Mouse (Mus musculus) right cerebral cortex, postnatal 36 days (tissue): ENCODE measurements around the gene Gm28043.
"Not testable (repeated sequence)": the region's sequence is repeated elsewhere in the genome, so short reads cannot be mapped to it uniquely, and the experiment has no call there.

Experiments
- DNase-seq, 2 experiments: peaks; one replicate each; pipeline ENCODE4 v3.0.0; 2022; ENCODE audit warnings: low spot score in 2 of 2, mixed read lengths in 1 of 2

The Gm28043 gene

DNA sequence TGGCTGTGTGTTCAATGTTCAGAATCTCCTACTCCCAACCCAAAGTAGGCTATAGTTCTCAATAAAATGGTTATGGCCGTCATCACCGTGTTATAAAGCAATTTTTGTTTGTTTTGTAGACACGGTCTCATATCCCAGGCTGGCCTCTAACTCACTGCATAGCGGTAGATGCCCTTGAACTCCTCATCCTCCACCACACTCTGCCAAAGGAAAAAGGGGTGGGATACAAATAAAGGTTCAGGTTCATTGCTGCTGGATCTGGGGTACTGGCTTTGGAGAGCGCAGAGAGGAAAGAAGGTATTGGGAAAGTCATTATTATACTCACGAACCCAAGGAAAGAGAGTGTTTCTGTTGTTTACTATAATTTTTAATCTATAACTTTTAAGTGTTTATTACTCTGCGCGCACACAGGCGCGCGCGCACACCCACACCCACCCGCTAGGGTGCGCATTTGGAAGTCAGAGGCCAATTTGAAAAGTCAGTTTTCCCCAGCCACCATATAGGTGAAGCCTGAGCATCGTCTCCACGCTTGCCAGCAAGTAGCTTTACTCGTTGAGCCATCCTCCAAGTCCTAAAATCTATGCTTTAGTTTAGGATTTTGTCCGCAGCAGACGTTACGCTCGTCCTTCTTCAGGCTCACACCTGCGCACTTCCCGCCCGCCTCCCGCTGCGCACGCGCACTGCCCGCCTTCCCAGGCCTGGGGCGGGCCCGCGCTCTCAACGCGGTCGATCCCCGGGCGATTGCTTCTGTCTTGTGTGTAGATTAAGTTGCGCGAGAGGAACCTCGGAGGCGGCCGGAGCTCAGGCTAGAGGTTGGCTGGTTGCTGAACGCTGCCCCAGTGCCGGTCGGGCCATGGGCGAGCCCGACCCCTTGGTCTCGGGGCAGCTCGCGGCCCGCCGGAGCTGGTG lies at the start of gene Gm28043, which contains the start of gene Rnf8:
Gene Gm28043 (plus strand): TSS at position 762 of the 909 bp plus-strand sequence.
Gene Rnf8 (plus strand): TSS at position 676 of the 909 bp plus-strand sequence.
- peak; percentile 90 to 91 for DNase-seq

DNA sequence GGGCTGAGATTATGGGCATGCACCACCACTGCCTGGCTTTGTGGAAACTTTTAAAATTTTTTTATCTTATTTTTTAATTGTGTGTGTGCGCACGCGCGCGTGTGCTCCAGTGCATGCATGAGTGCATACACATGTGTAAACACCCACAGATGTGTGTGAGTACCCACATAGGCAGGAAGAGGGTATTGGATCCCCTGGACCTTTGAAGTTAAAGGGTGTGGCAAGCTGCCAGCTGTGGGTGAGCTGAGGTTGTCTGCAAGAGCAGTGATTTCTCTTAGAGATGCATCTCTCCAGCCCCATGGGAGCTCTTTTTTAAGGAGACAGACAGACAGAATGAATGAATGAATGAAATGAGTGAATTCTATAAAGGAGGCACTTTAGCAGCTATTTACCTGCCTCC lies 49.2 kb upstream of the Gm28043 start:
- DNase-seq, result no peak

DNA sequence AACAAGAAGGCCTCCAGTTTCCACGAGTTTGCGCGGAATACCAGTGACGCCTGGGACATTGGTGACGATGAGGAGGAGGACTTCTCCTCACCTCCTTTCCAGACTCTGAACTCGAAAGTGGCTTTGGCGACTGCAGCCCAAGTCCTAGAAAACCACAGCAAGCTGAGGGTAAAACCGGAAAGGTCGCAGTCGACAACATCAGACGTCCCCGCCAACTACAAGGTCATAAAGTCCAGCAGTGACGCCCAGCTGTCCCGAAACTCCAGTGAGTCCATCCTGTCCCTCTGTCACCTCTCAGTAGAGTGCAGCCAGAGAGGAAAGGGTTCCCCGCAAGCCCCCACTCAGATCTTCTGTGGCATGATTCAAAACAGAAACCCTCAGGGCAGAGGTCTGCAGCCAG lies 46.2 kb upstream of the Gm28043 start:
- DNase-seq, result no peak

DNA sequence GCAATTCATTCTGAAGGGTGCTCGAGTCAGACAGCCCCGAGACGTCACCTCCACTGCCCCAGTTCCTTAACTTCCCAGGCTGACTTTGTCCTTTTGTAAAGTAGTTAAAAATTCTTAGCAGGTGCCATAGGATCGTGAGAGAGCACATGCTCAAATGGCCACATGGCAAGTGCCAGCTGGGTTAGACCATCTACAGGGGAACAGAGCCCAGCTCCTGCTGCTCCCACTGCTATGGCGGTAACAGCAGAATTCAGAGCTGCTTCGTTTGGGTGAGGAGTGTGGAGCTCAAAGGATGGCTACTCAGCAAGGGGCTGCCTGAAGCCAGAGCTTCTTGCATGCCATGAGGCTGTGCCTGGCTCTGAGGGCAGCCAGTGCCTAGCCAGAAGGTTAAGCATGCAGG lies 44.8 kb upstream of the Gm28043 start:
- DNase-seq, result no peak

DNA sequence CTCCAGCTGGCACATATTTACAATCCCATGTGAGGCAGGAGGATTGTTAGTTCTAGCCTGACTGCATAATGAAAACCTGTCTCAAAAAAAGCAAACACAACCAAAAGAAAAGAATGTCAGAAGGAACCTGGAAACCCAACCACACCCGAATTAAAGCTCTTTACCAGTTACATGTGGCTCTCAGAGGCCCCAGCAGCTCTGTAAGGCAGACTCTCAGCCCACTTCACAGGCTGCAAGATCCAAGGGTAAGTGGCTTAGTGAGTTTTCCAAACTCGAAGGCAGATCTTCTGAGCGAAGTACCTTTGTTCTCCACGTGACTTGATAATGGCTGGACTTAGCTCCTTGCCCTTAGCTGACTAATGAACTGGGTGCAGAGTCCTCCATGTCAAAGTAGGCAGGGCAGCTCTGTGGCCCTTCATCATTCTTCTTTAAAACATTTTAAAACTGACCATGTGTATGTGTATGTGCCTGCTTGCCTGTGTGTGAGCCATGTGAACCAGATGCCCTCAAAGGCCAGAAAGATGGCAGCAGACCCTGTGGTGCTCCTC lies 35.0 kb upstream of the Gm28043 start:
- DNase-seq, result no peak

DNA sequence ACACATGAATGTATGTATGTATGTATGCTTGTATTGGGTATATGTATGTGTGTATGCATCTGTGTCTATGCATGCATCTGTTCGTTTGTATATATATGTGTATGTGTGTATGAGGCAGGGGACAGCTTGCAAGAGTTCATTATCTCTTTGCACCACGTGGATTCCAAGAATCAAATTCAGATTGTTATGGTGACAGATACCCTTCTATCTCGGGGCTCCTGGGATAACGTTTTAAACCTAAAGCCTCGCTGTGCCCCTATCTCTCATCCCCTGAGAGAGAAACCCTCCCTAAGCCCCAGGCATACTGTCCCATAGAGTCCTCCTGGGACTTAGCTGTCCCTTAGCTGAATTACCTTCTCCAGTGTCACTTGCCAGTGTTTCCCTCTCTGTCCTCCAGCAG lies 31.1 kb upstream of the Gm28043 start:
- DNase-seq, result no peak

DNA sequence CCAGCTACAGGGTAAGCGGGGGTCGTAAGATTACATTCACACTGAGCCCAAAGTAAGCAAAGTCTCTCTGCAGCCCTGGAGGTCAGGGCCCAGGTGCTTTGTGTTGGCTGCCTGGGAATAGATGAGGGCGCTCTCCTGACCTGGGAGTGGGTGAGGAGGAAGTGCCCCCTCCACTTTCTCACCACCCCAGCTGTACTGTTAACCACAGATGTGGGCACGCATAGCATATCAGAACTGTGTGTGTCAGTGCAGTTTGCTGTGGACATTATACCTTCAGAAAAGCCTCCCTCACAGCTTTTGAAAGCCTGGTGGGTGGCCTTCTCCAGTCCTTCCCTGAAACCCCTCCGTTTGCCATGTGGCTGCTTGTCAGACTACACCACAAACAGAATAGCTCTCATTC lies 30.4 kb upstream of the Gm28043 start:
- DNase-seq, result no peak

DNA sequence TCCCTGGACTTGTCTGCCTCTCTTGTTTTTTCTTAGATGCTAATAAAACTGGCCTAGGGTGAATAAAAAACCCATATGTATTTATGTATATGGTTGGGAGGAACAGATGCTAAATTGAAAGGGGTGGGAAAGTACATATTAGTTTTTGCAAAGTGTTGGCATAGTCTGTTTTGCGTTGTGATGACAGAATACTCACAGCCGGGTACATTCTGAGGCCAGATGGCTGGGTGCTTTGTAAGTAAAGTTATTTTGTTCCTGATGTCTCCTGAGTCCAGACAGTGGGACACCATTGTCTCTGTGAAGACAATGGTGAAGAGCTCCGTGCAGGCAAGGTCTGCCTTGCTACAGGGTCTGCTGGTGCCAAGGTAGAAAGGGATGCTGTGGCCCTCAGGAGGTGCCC lies 29.9 kb upstream of the Gm28043 start:
- no peak for DNase-seq

DNA sequence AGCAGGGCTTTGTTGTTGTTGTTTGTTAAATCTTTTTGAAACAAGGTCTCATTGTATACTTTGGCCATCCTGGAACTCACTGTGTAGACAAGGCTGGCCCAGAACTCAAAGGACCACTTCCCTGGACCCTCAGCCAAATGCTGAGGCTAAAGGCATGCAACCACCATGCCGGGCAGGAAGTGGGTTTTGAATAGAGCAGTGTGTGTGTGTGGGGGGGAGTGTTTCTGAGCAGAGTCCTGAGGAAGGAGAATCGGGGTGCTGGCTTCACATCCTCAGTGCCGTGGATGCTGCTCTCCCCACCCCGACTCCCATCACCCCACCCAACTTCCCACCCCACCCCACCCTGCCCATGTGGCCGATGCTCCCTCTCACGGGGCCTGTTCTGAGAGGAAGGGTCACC lies 29.2 kb upstream of the Gm28043 start:
- no peak for DNase-seq

DNA sequence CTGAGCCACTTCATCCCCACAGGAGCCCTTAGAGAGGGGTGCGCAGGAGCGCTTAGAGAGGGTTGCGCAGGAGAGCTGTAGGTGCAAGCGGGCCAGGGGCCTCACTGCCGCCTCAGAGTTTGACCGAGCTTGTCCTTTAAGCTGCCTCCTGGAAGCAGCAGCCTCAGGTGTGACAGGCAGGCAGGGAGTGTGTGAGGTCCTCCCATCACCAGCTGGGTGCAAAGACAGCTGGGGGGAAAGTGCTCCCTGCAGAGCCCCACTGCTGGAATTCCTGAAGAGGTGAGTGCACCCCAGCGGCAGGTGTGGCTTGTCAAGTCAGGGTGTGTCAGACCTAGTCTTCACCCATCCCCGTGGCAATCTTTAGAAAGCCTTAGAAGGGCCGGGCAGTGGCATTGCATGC lies 27.8 kb upstream of the Gm28043 start:
- no peak for DNase-seq

DNA sequence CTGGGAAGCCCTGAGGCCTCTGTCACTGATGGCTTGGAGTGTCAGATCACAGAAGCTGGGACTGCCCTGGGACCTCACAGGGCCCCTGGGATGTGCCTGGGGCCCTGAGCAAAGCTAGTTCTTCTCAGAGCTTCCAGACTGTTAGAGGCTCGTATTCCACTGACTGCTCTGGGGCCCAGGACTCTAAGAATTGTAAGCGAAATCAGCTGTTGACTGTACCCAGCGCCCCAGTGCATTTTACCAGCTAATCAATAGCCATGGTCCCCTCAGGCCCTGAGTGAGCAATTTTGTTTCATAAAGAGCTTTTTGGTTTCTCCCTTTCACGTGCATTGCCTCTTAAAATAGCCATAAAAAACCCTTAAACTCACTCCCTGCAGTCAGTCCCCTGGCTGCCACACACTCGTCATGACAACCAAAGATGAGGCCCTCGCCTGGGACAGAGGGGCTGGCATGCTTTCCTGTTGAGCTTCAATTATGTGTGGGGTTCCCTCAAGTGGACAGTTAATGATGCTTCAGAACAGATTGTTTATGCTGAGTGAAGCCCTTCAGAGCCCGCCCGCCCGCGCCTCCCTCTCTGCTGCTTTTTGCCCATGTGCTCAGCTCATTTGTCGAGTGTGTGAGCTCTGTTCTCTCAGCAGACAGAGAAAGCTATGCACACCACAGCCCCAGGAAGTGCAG lies 25.3 kb upstream of the Gm28043 start:
- peak in 1 of 2 experiments; percentile 19 for DNase-seq

DNA sequence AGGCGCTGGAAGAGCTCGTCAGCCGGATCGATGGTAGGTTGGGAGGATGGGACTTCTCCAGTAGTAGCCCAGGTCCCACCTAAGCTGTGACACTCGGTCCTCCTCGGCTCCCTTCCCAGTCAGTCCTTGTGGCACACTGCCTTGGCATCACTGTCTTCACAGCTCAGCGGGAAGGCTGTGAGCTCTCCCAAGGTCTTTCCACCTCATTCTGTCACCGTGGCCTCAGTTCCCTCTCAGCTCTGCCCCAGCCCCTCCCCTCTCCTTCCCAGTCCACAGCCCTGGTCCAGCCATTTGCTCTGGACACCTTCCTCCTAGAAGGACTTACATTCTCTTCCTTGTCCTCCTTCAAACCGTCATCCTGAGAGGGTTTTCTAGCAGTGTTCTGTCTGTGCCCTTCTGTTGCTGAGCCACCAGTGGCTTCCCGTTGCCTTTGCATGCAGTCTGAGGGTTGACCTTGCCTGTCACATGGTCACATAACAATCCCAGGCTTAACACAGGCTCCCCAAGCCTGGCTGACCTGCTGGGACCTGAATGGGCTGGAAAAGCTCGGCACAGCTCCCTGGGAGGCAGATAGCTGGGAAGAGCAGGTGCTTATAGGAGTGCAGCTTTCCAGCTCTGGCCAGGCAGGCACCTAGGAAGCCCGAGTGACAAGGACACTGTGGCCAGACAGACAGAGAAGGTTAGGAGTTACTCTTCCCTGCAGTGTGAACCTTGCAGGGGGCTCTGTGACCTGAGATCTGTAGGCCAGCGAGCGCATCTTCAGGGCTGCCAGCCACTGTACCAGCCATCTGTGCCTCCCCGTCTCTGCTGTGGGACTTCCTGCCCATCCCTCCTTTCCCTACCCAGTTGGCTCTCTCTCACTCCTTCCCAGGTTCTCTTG lies 18.5 kb upstream of the Gm28043 start:
- DNase-seq, result no peak

DNA sequence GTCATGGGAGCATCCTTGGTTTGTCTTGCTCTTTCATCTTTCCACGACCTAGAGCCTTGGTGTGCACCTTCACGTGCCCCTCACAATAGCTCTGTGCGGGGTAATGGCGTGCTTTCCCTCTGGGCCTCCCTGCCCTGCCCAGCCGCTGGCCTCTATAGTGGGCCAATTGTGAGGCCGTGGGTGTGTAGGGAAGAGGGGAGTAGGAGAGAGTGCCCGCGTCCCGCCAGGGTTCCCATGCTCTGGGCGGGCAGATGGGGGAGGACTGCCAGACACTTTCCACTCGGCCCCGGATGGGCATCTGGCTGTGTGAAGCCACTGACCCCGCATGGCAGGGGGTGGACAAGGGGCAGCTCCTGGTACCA lies 17.9 kb upstream of the Gm28043 start:
- no peak for DNase-seq

DNA sequence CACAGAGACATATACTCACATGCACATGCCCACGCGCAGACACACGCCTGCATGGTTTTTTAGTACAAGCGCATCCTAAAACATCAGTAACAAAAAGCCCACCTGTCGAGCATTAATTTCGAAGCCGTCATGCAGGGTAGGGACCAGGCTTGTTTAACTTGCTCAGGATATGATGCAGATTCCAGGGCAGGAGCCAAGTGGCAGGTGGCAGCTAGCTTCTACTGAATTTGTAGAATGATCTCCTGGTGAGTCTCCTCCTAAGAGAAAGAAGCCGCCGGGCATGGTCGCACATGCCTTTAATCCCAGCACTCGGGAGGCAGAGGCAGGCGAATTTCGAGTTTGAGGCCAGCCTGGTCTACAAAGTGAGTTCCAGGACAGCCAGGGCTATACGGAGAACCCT lies 15.6 kb upstream of the Gm28043 start:
- DNase-seq, result no peak

DNA sequence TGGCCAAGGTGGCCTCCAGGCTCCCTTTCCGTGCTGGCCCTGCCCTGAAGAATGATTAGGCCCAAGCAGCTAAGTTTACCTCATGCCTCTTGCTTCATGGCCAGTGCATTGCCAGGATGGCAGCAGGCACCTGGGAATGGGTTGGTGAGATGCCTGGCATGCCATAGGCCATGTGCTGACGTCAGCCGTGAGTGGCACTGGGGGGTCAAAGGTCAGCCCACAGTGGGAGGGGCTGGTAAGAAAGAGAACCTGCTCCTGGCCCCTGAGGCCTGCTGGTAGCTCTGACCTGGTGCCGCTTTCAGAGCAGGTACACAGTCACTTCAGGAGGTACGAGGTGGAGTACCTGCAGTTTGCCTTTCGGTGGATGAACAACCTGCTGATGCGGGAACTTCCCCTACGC lies 15.1 kb upstream of the Gm28043 start:
- no peak for DNase-seq

DNA sequence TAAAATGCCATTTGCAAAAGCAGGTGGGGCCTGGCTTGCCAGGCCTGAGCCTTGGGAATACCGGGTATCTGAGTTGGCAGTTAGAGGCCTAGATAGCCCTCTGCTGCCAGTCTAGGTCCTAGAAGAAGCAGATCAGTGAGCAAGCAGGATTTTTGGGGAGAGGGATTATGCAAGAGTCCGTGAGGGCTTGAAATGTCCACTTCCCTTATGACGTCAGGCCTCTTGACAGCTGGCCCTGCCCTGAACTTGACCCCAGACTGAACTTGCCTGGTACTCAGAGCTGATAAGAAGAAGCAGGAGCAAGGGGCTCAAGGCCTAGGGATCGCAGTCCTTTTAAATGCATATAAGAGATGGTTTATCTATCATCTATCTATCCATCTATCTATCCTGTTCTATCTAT lies 13.3 kb upstream of the Gm28043 start:
- no peak for DNase-seq

DNA sequence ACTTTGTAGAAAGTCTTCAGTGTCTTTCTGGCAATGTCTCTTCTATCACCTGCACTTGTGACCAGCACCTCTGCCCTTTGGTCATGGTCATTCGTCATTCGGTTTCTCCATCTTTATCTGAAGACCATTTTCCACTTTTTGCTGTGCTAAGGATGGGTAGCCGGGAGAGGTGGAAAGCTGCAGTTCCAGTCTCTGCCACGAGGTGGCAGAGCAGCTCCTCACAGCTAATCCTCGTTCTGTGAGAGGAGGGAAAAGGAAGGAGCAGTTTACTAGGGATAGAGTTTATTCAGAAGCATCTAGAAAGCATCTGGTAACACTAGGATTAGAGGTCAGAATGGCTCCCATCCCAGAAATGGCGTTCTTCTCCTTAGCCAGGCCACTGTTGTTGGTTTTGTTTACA lies 11.4 kb upstream of the Gm28043 start:
- DNase-seq, result peak; percentile 44 to 50

DNA sequence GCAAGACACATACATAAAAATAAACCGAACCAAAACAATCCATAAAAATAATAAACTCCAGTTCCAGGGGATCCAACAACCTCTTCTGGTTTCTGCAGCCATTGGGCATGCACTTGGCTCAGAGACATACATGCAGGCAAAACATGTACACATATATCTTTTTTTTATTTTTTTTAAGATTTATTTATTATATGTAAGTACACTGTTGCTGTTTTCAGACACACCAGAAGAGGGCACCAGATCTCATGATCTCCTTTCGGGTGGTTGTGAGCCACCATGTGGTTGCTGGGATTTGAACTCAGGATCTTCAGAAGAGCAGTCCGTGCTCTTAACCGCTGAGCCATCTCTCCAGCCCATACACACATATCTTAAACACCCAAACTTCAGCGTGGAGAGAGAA lies 1.2 kb upstream of the Gm28043 start:
- not testable (repeated sequence) for DNase-seq

DNA sequence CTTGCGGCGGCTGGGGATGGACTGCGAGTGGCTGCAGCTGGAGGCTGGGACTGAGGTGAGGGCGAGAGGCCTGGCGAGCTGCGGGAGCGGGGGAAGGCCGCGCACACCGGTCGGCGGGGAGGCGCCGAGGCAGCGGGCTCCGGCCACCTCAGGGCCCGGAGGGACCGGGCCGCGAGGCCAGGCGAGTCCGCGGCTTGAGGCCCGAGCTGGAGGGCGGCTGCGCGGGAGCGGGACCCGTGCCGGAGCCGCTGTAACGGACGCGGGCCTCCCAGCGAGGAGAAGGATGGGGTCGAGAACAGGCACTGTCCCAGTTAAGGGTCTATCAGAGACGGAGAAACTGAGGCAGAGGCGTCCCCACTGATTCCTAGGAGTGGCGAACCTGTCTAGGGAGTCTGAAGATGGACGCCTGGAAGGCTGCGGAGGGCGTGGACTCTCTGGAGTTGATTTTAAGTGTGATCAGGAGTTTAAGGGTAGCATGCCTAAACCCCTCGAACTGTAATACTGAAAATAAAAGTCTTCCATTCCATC lies 412 bp downstream of the Gm28043 start:
- no peak for DNase-seq

DNA sequence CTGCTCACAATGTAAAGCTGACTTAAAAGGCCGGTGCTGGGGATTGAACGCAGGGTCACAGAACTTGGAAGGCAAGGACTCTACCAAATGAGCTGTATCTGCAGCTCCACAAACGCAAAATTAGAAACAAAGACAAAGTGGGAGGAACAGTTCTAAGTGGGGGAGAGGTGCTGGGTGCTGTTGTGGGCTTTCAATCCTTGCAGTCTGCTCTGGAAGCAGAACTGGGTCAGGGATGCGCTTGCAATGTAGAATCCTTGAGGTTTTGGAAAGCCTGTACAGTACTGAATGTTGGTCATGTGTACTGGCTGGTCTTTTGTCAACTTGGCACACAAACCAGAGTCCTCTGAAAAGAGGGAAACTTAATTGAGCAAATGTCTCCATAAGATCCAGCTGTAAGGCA lies 940 bp downstream of the Gm28043 start:
- peak in 1 of 2 experiments; percentile 46 for DNase-seq

DNA sequence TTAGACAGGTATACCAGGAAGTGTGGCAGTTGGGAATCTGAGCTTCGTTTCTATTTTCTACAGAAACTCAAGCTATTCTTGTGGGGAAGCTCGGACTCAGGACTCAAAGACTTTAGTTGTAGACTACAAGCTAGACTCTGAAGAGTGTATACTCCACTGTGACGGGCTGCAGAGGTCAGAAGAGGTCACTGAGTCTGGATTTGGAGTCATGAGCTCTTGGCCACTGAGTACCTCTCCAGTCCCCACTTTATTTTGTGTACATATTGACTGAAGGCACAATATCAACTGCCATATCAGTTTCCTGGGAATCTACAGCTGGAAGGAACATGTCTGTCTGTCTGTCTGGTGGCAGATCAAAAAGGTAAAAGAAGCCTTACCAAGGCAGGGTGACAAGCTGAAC lies 4.6 kb downstream of the Gm28043 start:
- DNase-seq, result no peak

DNA sequence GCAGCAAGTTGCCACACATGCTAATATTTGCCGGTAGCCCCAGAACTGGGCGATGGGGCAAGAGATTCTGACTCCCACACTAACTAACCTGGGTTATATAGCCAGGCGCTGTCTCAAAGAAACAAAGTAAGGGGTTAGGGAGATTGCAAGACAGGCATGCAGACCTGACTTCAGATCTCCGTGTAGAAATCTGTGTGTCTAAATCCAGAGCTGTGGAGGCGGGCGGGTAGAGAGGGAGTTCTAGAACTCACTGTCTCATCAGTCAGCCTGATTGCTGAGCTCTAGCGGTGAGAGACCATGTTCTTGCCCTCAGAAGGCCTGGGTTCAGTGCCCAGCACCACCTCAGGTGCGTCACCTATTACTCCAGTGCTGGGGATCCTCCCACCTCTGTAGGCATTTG lies 8.8 kb downstream of the Gm28043 start:
- no peak for DNase-seq
